8 mouse cellular contexts compared by ENCODE assay signal in genomic region chr17:50508775-50509250, GRCm38 (mm10). TPM values are rescaled to one million over a fixed set of nuclear protein-coding genes. Genes with fewer than 3 reads are reported as not detected.
DNase-seq lines count a peak whose midpoint lies in the region; ATAC-seq lines count a peak whose summit lies in the region.

No protein-coding gene starts in this region.

- H3K27ac ChIP-seq in hindbrain, embryonic 13.5 days: peak overlapping the region; percentile 97

- H3K27me3 ChIP-seq in hindbrain, embryonic 13.5 days: no peaks in the 10 kb centered on the region
- H3K27me3 ChIP-seq in megakaryocyte, embryonic 14.5 days (replicated peaks): peaks cover 25% of the 10 kb centered on the region

- ATAC-seq in frontal cortex, adult (ENCODE audit: low TSS enrichment): peak; percentile 58
- peak; percentile 85 for ATAC-seq in hindbrain, embryonic 13.5 days (ENCODE audit: low FRiP score)

- peak; percentile 87 for DNase-seq in MN1 (ENCODE audit: low spot score)
- DNase-seq in cerebellum, adult 9-11 months: peak; percentile 80
- DNase-seq in left cerebral cortex, postnatal 14 days (ENCODE audit: low spot score in 2 of 2): peak; percentile 47 to 63
- peak; percentile 60 for DNase-seq in right cerebral cortex, adult 18-20 months
- peak; percentile 18 to 61 for DNase-seq in urinary bladder, adult 18-20 months (ENCODE audit: low spot score in 2 of 2)

- WGBS in hindbrain, embryonic 13.5 days: under 1% methylated on average over 48 of the region's 72 CpGs

- peaks cover 30% of the 10 kb centered on the region for H3K4me1 ChIP-seq in hindbrain, embryonic 13.5 days (replicated peaks)
- H3K4me1 ChIP-seq in megakaryocyte, embryonic 14.5 days: peaks cover 40% of the 10 kb centered on the region

- H3K4me2 ChIP-seq in hindbrain, embryonic 13.5 days: peak overlapping the region; percentile 69

- intact Hi-C loops in left cerebral cortex, postnatal 14 days (cut with DNase I): loop anchor here (1.0 to 10.0 kb wide), 3 partner anchors 102 to 286 kb away; no protein-coding TSS in a partner anchor

- no peaks in the 10 kb centered on the region for H3K9me3 ChIP-seq in hindbrain, embryonic 13.5 days
- no peaks in the 10 kb centered on the region for H3K9me3 ChIP-seq in megakaryocyte, embryonic 14.5 days

- peak overlapping the region; percentile 96 for H3K9ac ChIP-seq in hindbrain, embryonic 13.5 days

- H3K4me3 ChIP-seq in hindbrain, embryonic 13.5 days: peak overlapping the region; percentile 78
- H3K4me3 ChIP-seq in megakaryocyte, embryonic 14.5 days (replicated peaks): peak overlapping the region; percentile 93

- H3K36me3 ChIP-seq in hindbrain, embryonic 13.5 days: no peaks in the 10 kb centered on the region
- H3K36me3 ChIP-seq in megakaryocyte, embryonic 14.5 days (replicated peaks; ENCODE audit: low read length): no peaks in the 10 kb centered on the region

RNA-seq across cellular contexts. Expression of gene Plcl2, which starts 0.4 kb away (rescaled TPM):
- 7.6 and 8.4 TPM in 2 replicates for polyA plus RNA-seq in hindbrain, embryonic 13.5 days (2015; fragmentation: Nextera tagmentation; extraction: Ambion mirVana)
- total RNA-seq in left cerebral cortex, postnatal 14 days (2021): 10 to 100 TPM; 75.0 to 76.0 TPM
- 1.2 and 3.1 TPM in 2 replicates for polyA plus RNA-seq in megakaryocyte, embryonic 14.5 days (2012; ENCODE audit: insufficient read depth, low replicate concordance)

Comparison
In these comparisons a context has a peak if more than half of its experiments do, and no peak if none do; other contexts are left out.
1. Peak in every context shown above with its lines: DNase-seq, ATAC-seq, H3K4me3 ChIP-seq and H3K27ac ChIP-seq.